Comparison of ENCODE assay signal across 20 mouse cellular contexts in genomic region chr13:112277544-112277943, GRCm38 (mm10). TPM values are rescaled to one million over a fixed set of nuclear protein-coding genes. Genes with fewer than 3 reads are reported as not detected.
DNase-seq lines count a peak whose midpoint lies in the region; ATAC-seq and TF ChIP-seq lines count a peak whose summit lies in the region.
"Had no signal": no experiment of that assay in that cellular context is flagged by ENCODE, and none has a peak within 500 bp of the region (broad histone marks: within the 10 kb centered on the region; RNA-seq: fewer than 3 reads in every experiment).

No protein-coding gene starts in this region.

- H3K27ac ChIP-seq in MEL (ENCODE audit: control insufficient read depth, low read depth, low read length), result no peak overlapping the region
- H3K27ac ChIP-seq in midbrain, embryonic 15.5 days, result no peak overlapping the region
- H3K27ac ChIP-seq: forebrain, embryonic 10.5 days; forebrain, embryonic 13.5 days; hindbrain, embryonic 12.5 days; hindbrain, embryonic 15.5 days had no signal

- no peaks in the 10 kb centered on the region for H3K4me1 ChIP-seq in G1E (ENCODE audit: insufficient read depth, low read depth, low read length)
- H3K4me1 ChIP-seq in MEL (ENCODE audit: control insufficient read depth in 1 of 2, insufficient read depth in 2 of 2, low read length in 2 of 2), result peaks cover 4 to 11% of the 10 kb centered on the region in 2 experiments
- no peaks in the 10 kb centered on the region for H3K4me1 ChIP-seq in midbrain, embryonic 15.5 days
- H3K4me1 ChIP-seq: forebrain, embryonic 10.5 days; hindbrain, embryonic 12.5 days; hindbrain, embryonic 15.5 days had no signal

- H3K36me3 ChIP-seq in G1E (replicated peaks), result no peaks in the 10 kb centered on the region
- H3K36me3 ChIP-seq in MEL (ENCODE audit: control insufficient read depth in 1 of 2, insufficient read depth in 2 of 2, low read length in 2 of 2), result peaks cover 0 to 5% of the 10 kb centered on the region in 2 experiments; a peak in 2 of 4 replicates
- no peaks in the 10 kb centered on the region for H3K36me3 ChIP-seq in midbrain, embryonic 15.5 days (replicated peaks)
- H3K36me3 ChIP-seq: forebrain, embryonic 10.5 days; hindbrain, embryonic 12.5 days; hindbrain, embryonic 15.5 days had no signal

- H3K4me2 ChIP-seq in midbrain, embryonic 15.5 days, result no peak overlapping the region
- H3K4me2 ChIP-seq: forebrain, embryonic 13.5 days; hindbrain, embryonic 12.5 days; hindbrain, embryonic 15.5 days had no signal

- H3K9me3 ChIP-seq in G1E (replicated peaks) (no peaks in the 10 kb centered on the region), MEL (replicated peaks; ENCODE audit: insufficient read depth, low read length) (no peaks in the 10 kb centered on the region)
- no peaks in the 10 kb centered on the region for H3K9me3 ChIP-seq in midbrain, embryonic 15.5 days
- H3K9me3 ChIP-seq: forebrain, embryonic 10.5 days; forebrain, embryonic 13.5 days; hindbrain, embryonic 12.5 days; hindbrain, embryonic 15.5 days had no signal

- TF ChIP-seq CTCF in G1E (IDR thresholded peaks at IDR 0.05; ENCODE audit: low read depth, low read length), result no peak
- TF ChIP-seq CTCF in MEL (IDR thresholded peaks at IDR 0.05 in 2 of 3, conservative IDR thresholded peaks at IDR 0.05 in 1 of 3; ENCODE audit: control insufficient read depth in 1 of 3, insufficient read depth in 1 of 3, low read depth in 2 of 3, low read length in 3 of 3, poor library complexity in 1 of 3, severe bottlenecking in 1 of 3), result no peak

- no peaks in the 10 kb centered on the region for H3K79me2 ChIP-seq in MEL (ENCODE audit: control insufficient read depth, insufficient read depth, low read length, poor library complexity)

- WGBS in midbrain, embryonic 15.5 days, result 86% methylated on average over 5 of the region's 5 CpGs

- no peak for TF ChIP-seq POLR2A in MEL (IDR thresholded peaks at IDR 0.05; ENCODE audit: control insufficient read depth in 1 of 2, insufficient read depth in 1 of 2, low read depth in 1 of 2, low read length in 2 of 2, poor library complexity in 1 of 2)

- DNase-seq in G1E (ENCODE audit: low spot score) (no peak), MEL (ENCODE audit: low read depth, low spot score) (peak; percentile 73)
- DNase-seq in right cerebral cortex, postnatal 14 days, result no peak
- no peak for DNase-seq in cerebellum, postnatal 25 days
- DNase-seq: adrenal gland, adult 2 months; adrenal gland, postnatal 14 days; cerebellum, adult 11 months; cerebellum, adult 2 months; cerebellum, adult 9-11 months; cerebellum, postnatal 36 days; gastrocnemius, postnatal 10 days; gastrocnemius, postnatal 36 days; heart, adult 18-20 months had no signal

- peaks cover 10% of the 10 kb centered on the region for H3K27me3 ChIP-seq in G1E (ENCODE audit: insufficient read depth, low read length)
- no peaks in the 10 kb centered on the region for H3K27me3 ChIP-seq in MEL (ENCODE audit: control insufficient read depth in 1 of 2, insufficient read depth in 2 of 2, low read length in 2 of 2)
- no peaks in the 10 kb centered on the region for H3K27me3 ChIP-seq in midbrain, embryonic 15.5 days (replicated peaks)
- H3K27me3 ChIP-seq: forebrain, embryonic 13.5 days; hindbrain, embryonic 12.5 days; hindbrain, embryonic 15.5 days had no signal

- H3K4me3 ChIP-seq in G1E (ENCODE audit: low read depth, low read length) (no peak overlapping the region), MEL (ENCODE audit: control insufficient read depth in 1 of 2, insufficient read depth in 1 of 2, low read depth in 2 of 2, low read length in 2 of 2) (no peak overlapping the region)
- H3K4me3 ChIP-seq in midbrain, embryonic 15.5 days, result no peak overlapping the region
- H3K4me3 ChIP-seq: forebrain, embryonic 10.5 days; forebrain, embryonic 13.5 days; hindbrain, embryonic 12.5 days; hindbrain, embryonic 15.5 days had no signal

- TF ChIP-seq RAD21 in MEL (IDR thresholded peaks at IDR 0.05; ENCODE audit: low read depth, low read length), result no peak

- TF ChIP-seq EP300 in MEL (IDR thresholded peaks at IDR 0.05; ENCODE audit: low read depth in 1 of 2, low read length in 2 of 2), result peak; percentile 61 to 70

- H3K9ac ChIP-seq in MEL (ENCODE audit: control insufficient read depth, low read depth, low read length, poor library complexity, severe bottlenecking), result no peak overlapping the region
- H3K9ac ChIP-seq in midbrain, embryonic 15.5 days, result no peak overlapping the region
- H3K9ac ChIP-seq: forebrain, embryonic 13.5 days; hindbrain, embryonic 12.5 days; hindbrain, embryonic 15.5 days had no signal

- ATAC-seq in G1E (ENCODE audit: extremely low read depth, insufficient number of reproducible peaks, low FRiP score, poor library complexity, severe bottlenecking), result peak; percentile 83
- ATAC-seq in granulocyte monocyte progenitor cell, adult 5-6 weeks (replicated peaks; ENCODE audit: poor library complexity, severe bottlenecking), result peak; percentile 44; the same call in 1 of the 2 replicates
- no peak for ATAC-seq in midbrain, embryonic 15.5 days (replicated peaks)

TF ChIP-seq in MEL, 35 proteins besides CTCF, POLR2A, EP300 and RAD21:
- TF ChIP-seq GATA1 (IDR thresholded peaks at IDR 0.05; ENCODE audit: low read depth, low read length), result peak; percentile 70
- TF ChIP-seq RCOR1 (IDR thresholded peaks at IDR 0.05; ENCODE audit: low read depth, low read length), result no peak
- TF ChIP-seq ZKSCAN1 (IDR thresholded peaks at IDR 0.05; ENCODE audit: low read depth, low read length), result no peak
- no peak for TF ChIP-seq ZNF384 (IDR thresholded peaks at IDR 0.05; ENCODE audit: low read depth, low read length)
- 0 out of 2 replicates have a peak, but pooled peaks have one; percentile 10 for TF ChIP-seq SIN3A (IDR thresholded peaks at IDR 0.05; ENCODE audit: low read length)
- TF ChIP-seq TCF12 (IDR thresholded peaks at IDR 0.05; ENCODE audit: low read depth, low read length), result peak; percentile 59
- no peak for TF ChIP-seq UBTF (IDR thresholded peaks at IDR 0.05; ENCODE audit: borderline replicate concordance, insufficient read depth, low read depth, low read length)
- TF ChIP-seq ZC3H11A (IDR thresholded peaks at IDR 0.05; ENCODE audit: low read depth, low read length), result no peak
- peak; percentile 85 for TF ChIP-seq TAL1 (IDR thresholded peaks at IDR 0.05; ENCODE audit: low read length)
- TF ChIP-seq TBP (IDR thresholded peaks at IDR 0.05; ENCODE audit: low read depth, low read length), result 0 out of 2 replicates have a peak, but pooled peaks have one; percentile 13

RNA-seq across cellular contexts. Expression of gene Ankrd55, which starts 10.7 kb away (rescaled TPM):
- total RNA-seq in G1E (2014; fragmentation: Nextera tagmentation) (not detected in 2 replicates), G1E (2017) (0.11 and 0.17 TPM in 2 replicates), MEL (2012; rRNA removed) (not detected in 2 replicates)
- polyA plus RNA-seq in G1E (2012) (not detected in 2 replicates), MEL (2012; ENCODE audit: insufficient read depth in 1 of 2, insufficient read length in 2 of 2, low read depth in 1 of 2, low replicate concordance in 2 of 2, missing spikeins in 1 of 2) (not detected)
- 0.67 TPM in 1 of 2 replicates, not detected in the other for total RNA-seq in granulocyte monocyte progenitor cell, adult 5-6 weeks (2014; fragmentation: Nextera tagmentation)
- total RNA-seq in granulocyte monocyte progenitor cell, adult 5-6 weeks (2017), result not detected in 2 replicates
- 7.3 and 8.9 TPM in 2 replicates for polyA plus RNA-seq in midbrain, embryonic 15.5 days (2015; fragmentation: Nextera tagmentation; extraction: Ambion mirVana)
- total RNA-seq: gastrocnemius, postnatal 10 days; gastrocnemius, postnatal 36 days; hematopoietic stem cell, adult 5-6 weeks had no signal
